Mouse (Mus musculus) erythroblast, embryonic 14.5 days (primary cell): ENCODE measurements at regions not wholly inside any gene's neighbourhood (a gene's known extent, or its start where the extent isn't known, plus 50 kb on each side); places are given as distances from the start of the nearest gene placed in this dataset.

Source experiments
- GATA1 ChIP-seq: IDR thresholded peaks from 2 replicates; pipeline ENCODE4 v1.6.1; 2012; ENCODE audit warnings: low read length, inconsistent platforms, mixed read lengths
- TAL1 ChIP-seq: IDR thresholded peaks from 3 replicates; pipeline ENCODE4 v1.6.1; 2012; ENCODE audit warnings: low read length, inconsistent platforms, mixed read lengths

DNA sequence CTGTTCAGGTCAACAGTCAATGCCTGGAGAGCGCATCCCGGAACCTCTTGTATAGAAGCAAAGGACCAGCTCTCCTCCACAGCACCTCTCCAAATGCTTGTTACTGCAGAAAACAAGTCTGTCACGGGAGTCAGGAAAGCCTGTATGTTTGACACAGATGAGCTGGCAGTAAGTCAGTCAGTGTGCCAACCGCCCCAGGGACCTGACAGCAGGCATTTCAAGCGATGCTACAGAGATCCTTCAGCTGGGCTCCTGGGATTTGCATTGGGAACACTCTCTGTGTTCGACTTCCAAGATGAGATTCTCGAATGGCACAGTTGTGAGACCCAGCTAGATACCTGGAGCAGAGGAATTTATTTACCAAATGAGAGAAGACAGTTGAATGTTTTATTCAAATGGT is 111.7 kb upstream of the Phyhipl start:
- TF ChIP-seq GATA1: no peak
- no peak for TF ChIP-seq TAL1
